Mouse (Mus musculus) skeletal muscle tissue, adult 2 months (tissue): Measurements from ENCODE around the gene Shroom1.

Source experiments
- DNase-seq: peaks from one replicate; pipeline ENCODE4 v3.0.0-alpha.2; 2012; ENCODE audit warnings: low read depth, low spot score

Shroom1 gene

GRCm38 (mm10) chr11:53479171-53479782 is 22.3 kb downstream of the Shroom1 start:
- no peak for DNase-seq

- no peak for DNase-seq
Measured at GRCm38 (mm10) chr11:53479783-53480301, 22.8 kb downstream of the Shroom1 start, which contains the start of the genes Gm9945 and Sowaha. Gm9945 (plus strand) TSS chr11:53480166. Sowaha (minus strand) TSS chr11:53480274.

GRCm38 (mm10) chr11:53481088-53481730 is 24.2 kb downstream of the Shroom1 start:
- DNase-seq, result no peak

GRCm38 (mm10) chr11:53483159-53483891 is 26.3 kb downstream of the Shroom1 start:
- no peak for DNase-seq

- DNase-seq, result no peak
Measured at GRCm38 (mm10) chr11:53485719-53486118, 28.7 kb downstream of the Shroom1 start.

- no peak for DNase-seq
Measured at GRCm38 (mm10) chr11:53486351-53486750, 29.3 kb downstream of the Shroom1 start.

- no peak for DNase-seq
Measured at GRCm38 (mm10) chr11:53486822-53487594, 30.0 kb downstream of the Shroom1 start.

GRCm38 (mm10) chr11:53489007-53489406 is 32.0 kb downstream of the Shroom1 start:
- DNase-seq, result no peak

- no peak for DNase-seq
Measured at GRCm38 (mm10) chr11:53489421-53489820, 32.4 kb downstream of the Shroom1 start.

GRCm38 (mm10) chr11:53491954-53492401 is 35.0 kb downstream of the Shroom1 start:
- DNase-seq, result peak; percentile 70

GRCm38 (mm10) chr11:53493243-53493955 is 36.4 kb downstream of the Shroom1 start:
- DNase-seq, result no peak

GRCm38 (mm10) chr11:53495417-53495816 is 38.4 kb downstream of the Shroom1 start:
- peak; percentile 34 for DNase-seq

GRCm38 (mm10) chr11:53496946-53497345 is 39.9 kb downstream of the Shroom1 start:
- no peak for DNase-seq

- DNase-seq, result no peak
Measured at GRCm38 (mm10) chr11:53500569-53500968, 43.6 kb downstream of the Shroom1 start.

GRCm38 (mm10) chr11:53502039-53502765 is 45.2 kb downstream of the Shroom1 start:
- DNase-seq, result no peak

- no peak for DNase-seq
Measured at GRCm38 (mm10) chr11:53503738-53504137, 46.7 kb downstream of the Shroom1 start.

GRCm38 (mm10) chr11:53504376-53504775 is 47.4 kb downstream of the Shroom1 start:
- no peak for DNase-seq

GRCm38 (mm10) chr11:53505026-53505663 is 48.1 kb downstream of the Shroom1 start:
- DNase-seq, result no peak

- DNase-seq, result no peak
Measured at GRCm38 (mm10) chr11:53507098-53507805, 50.2 kb downstream of the Shroom1 start.
